Mouse (Mus musculus) lung, embryonic 14.5 days (tissue): ENCODE results near the gene Nrp1. TPM values are rescaled to one million over a fixed set of nuclear protein-coding genes. Genes with fewer than 3 reads are reported as not detected.
A peak's percentile ranks its signal among the peaks of the same experiment; 100 is the strongest.

Experiments used
- ATAC-seq: fragments of 200-750 bp; cut with Nextera tagmentation; 2 replicates; pipeline ENCODE4 v1.8.0; 2017; ENCODE audit warnings: mild to moderate bottlenecking, moderate TSS enrichment, moderate library complexity; ENCODE audit not compliant: insufficient read depth
- DNase-seq: peaks from one replicate; pipeline ENCODE4 v3.0.0-alpha.2; 2015
- H3K27ac ChIP-seq: fragments of 300-500 bp; sonication (generic); 2 replicates; pipeline ENCODE4 v1.5.1; 2014; ENCODE audit warnings: low read depth, mild to moderate bottlenecking, moderate library complexity
- H3K27me3 ChIP-seq: fragments of 300-500 bp; sonication (generic); 2 replicates; pipeline ENCODE4 v1.6.1; 2014; ENCODE audit warnings: low read length, control low read depth; ENCODE audit not compliant: insufficient read depth
- H3K36me3 ChIP-seq: fragments of 300-500 bp; sonication (generic); 2 replicates; pipeline ENCODE4 v1.6.1; 2014; ENCODE audit warnings: control low read depth; ENCODE audit not compliant: insufficient read depth
- H3K4me1 ChIP-seq: fragments of 300-500 bp; sonication (generic); 2 replicates; pipeline ENCODE4 v1.6.1; 2014; ENCODE audit warnings: antibody characterized with exemption, control low read depth; ENCODE audit not compliant: insufficient read depth
- H3K4me2 ChIP-seq: fragments of 300-500 bp; sonication (generic); 2 replicates; pipeline ENCODE4 v1.6.1; 2014; ENCODE audit warnings: mild to moderate bottlenecking
- H3K4me3 ChIP-seq: fragments of 300-500 bp; sonication (generic); 2 replicates; pipeline ENCODE4 v1.5.1; 2014; ENCODE audit warnings: low read depth, low read length
- H3K9ac ChIP-seq: fragments of 300-500 bp; sonication (generic); 2 replicates; pipeline ENCODE4 v1.6.1; 2014
- H3K9me3 ChIP-seq: fragments of 300-500 bp; sonication (generic); 2 replicates; pipeline ENCODE4 v1.6.1; 2016; ENCODE audit warnings: low read depth, low read length, control low read depth
- CTCF ChIP-seq: IDR thresholded peaks from 2 replicates; pipeline ENCODE4 v1.5.1; 2016; ENCODE audit warnings: antibody characterized with exemption, low read depth
- WGBS: fragments of 180-500 bp; shearing (Covaris S2); extraction: QIAGEN DNeasy Blood & Tissue Kit; methylation state at CpG from one replicate; pipeline ENCODE4 v1.1.7; 2014; 5-methylcytosine and 5-hydroxymethylcytosine counted together
- polyA plus RNA-seq: library from polyadenylated mRNA; unstranded; fragments of >200 nt; fragmentation: Nextera tagmentation; extraction: Ambion mirVana; gene quantifications from 2 replicates; pipeline ENCODE4 v1.2.1, GENCODE M21; 2014

The Nrp1 gene
- polyA plus RNA-seq, 1 experiment from 2014 or later: 94.3 TPM

- H3K36me3 ChIP-seq: peaks cover 47% of the 10 kb centered on the region
- no peak for ATAC-seq
Observed at GRCm38 (mm10) chr8:128431082-128431481, 72.7 kb downstream of the Nrp1 start.

GRCm38 (mm10) chr8:128435749-128436148 is 77.3 kb downstream of the Nrp1 start:
- Histone ChIP-seq H3K27me3 (no peaks in the 10 kb centered on the region), H3K4me3 (no peak overlapping the region), H3K4me2 (no peak overlapping the region), H3K4me1 (no peaks in the 10 kb centered on the region), H3K27ac (no peak overlapping the region), H3K9ac (no peak overlapping the region), H3K9me3 (no peaks in the 10 kb centered on the region), H3K36me3 (peaks cover 64% of the 10 kb centered on the region)
- no peak for DNase-seq
- 63% methylated on average over 4 of the region's 4 CpGs for WGBS
- TF ChIP-seq CTCF: no peak
- ATAC-seq: no peak

More at GRCm38 (mm10) chr8:128431082-128431481, 72.7 kb downstream of the Nrp1 start:
- no peak for TF ChIP-seq CTCF
- Histone ChIP-seq H3K4me1 (no peaks in the 10 kb centered on the region), H3K27ac (no peak overlapping the region), H3K9me3 (no peaks in the 10 kb centered on the region), H3K4me3 (no peak overlapping the region), H3K4me2 (no peak overlapping the region), H3K9ac (no peak overlapping the region), H3K27me3 (no peaks in the 10 kb centered on the region)
- WGBS: 72% methylated on average over 1 of the region's 1 CpGs
- no peak for DNase-seq

- 73% methylated on average over 12 of the region's 12 CpGs for WGBS
- ATAC-seq: no peak
Observed at GRCm38 (mm10) chr8:128437156-128437825, 78.9 kb downstream of the Nrp1 start.

GRCm38 (mm10) chr8:128441407-128441806 is 83.0 kb downstream of the Nrp1 start:
- peaks cover 42% of the 10 kb centered on the region for H3K36me3 ChIP-seq
- ATAC-seq (no peak), DNase-seq (no peak)
- 83% methylated on average over 1 of the region's 1 CpGs for WGBS
- H3K4me3 ChIP-seq: no peak overlapping the region
- no peak overlapping the region for H3K4me2 ChIP-seq
- H3K27ac ChIP-seq: no peak overlapping the region
- H3K9ac ChIP-seq: no peak overlapping the region
- no peaks in the 10 kb centered on the region for H3K9me3 ChIP-seq
- H3K4me1 ChIP-seq: no peaks in the 10 kb centered on the region; the same call in 1 of the 2 replicates
- no peak for TF ChIP-seq CTCF
- no peaks in the 10 kb centered on the region for H3K27me3 ChIP-seq

More at GRCm38 (mm10) chr8:128437156-128437825, 78.9 kb downstream of the Nrp1 start:
- DNase-seq: peak; percentile 26
- H3K4me3 ChIP-seq: no peak overlapping the region
- peaks cover 62% of the 10 kb centered on the region for H3K36me3 ChIP-seq
- no peak for TF ChIP-seq CTCF
- no peak overlapping the region for H3K4me2 ChIP-seq
- H3K27me3 ChIP-seq: no peaks in the 10 kb centered on the region
- no peaks in the 10 kb centered on the region for H3K9me3 ChIP-seq
- H3K9ac ChIP-seq: no peak overlapping the region
- H3K4me1 ChIP-seq: no peaks in the 10 kb centered on the region
- H3K27ac ChIP-seq: peak overlapping the region; percentile 42; the same call in 1 of the 2 replicates

GRCm38 (mm10) chr8:128445596-128445995 is 87.2 kb downstream of the Nrp1 start:
- Histone ChIP-seq H3K36me3 (peaks cover 33% of the 10 kb centered on the region), H3K27ac (no peak overlapping the region), H3K4me2 (no peak overlapping the region), H3K4me1 (peaks cover 3% of the 10 kb centered on the region; the same call in 1 of the 2 replicates), H3K9me3 (no peaks in the 10 kb centered on the region), H3K9ac (no peak overlapping the region), H3K4me3 (no peak overlapping the region), H3K27me3 (no peaks in the 10 kb centered on the region)
- 47% methylated on average over 4 of the region's 4 CpGs for WGBS
- DNase-seq (no peak), ATAC-seq (no peak)
- no peak for TF ChIP-seq CTCF

- Histone ChIP-seq H3K27ac (peak overlapping the region; percentile 3), H3K4me2 (no peak overlapping the region), H3K9ac (no peak overlapping the region), H3K9me3 (no peaks in the 10 kb centered on the region), H3K4me1 (peaks cover 3% of the 10 kb centered on the region; the same call in 1 of the 2 replicates), H3K27me3 (no peaks in the 10 kb centered on the region), H3K4me3 (no peak overlapping the region), H3K36me3 (peaks cover 27% of the 10 kb centered on the region)
- DNase-seq (no peak), ATAC-seq (no peak)
- no peak for TF ChIP-seq CTCF
- WGBS: 59% methylated on average over 3 of the region's 3 CpGs
Observed at GRCm38 (mm10) chr8:128446636-128447035, 88.2 kb downstream of the Nrp1 start.

- Histone ChIP-seq H3K9me3 (no peaks in the 10 kb centered on the region), H3K27ac (no peak overlapping the region), H3K4me3 (no peak overlapping the region), H3K9ac (no peak overlapping the region), H3K4me2 (no peak overlapping the region), H3K36me3 (peaks cover 28% of the 10 kb centered on the region; the same call in 1 of the 2 replicates), H3K27me3 (no peaks in the 10 kb centered on the region), H3K4me1 (peaks cover 3% of the 10 kb centered on the region; the same call in 1 of the 2 replicates)
- 79% methylated on average over 3 of the region's 3 CpGs for WGBS
- no peak for TF ChIP-seq CTCF
- DNase-seq: peak; percentile 44
- no peak for ATAC-seq
Observed at GRCm38 (mm10) chr8:128447320-128447719, 88.9 kb downstream of the Nrp1 start.
